Comparison of ENCODE assay signal across 9 mouse cellular contexts in the genomic region with DNA sequence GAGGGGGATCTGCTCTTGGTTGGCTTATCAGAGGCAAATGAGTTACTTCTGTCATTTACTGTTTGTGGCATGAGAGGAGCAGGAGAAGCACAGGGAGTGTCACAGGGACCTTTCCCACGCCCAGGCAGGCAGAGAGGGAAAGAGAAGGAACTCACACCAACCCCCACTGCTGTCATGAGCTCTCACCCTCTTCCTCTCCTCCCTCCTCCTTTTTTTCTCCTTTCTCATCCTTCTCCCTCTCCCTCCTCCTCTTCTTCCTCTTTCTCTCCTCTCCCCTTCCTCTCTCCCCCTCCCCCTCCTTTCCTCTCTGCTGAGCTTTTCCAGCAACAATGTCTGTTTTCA. TPM values are rescaled to one million over a fixed set of nuclear protein-coding genes. Genes with fewer than 3 reads are reported as not detected.
DNase-seq lines count a peak whose midpoint lies in the region; ATAC-seq and TF ChIP-seq lines count a peak whose summit lies in the region.
"Had no signal": no experiment of that assay in that cellular context is flagged by ENCODE, and none has a peak within 500 bp of the region (broad histone marks: within the 10 kb centered on the region; RNA-seq: fewer than 3 reads in every experiment).

No protein-coding gene starts in this region.

- ATAC-seq in hindbrain, embryonic 12.5 days (ENCODE audit: low FRiP score): no peak
- no peak for ATAC-seq in hindbrain, embryonic 13.5 days (ENCODE audit: low FRiP score)
- ATAC-seq in limb, embryonic 14.5 days (ENCODE audit: low FRiP score, low read depth): no peak
- ATAC-seq in stomach, embryonic 16.5 days (ENCODE audit: insufficient read depth, low FRiP score): no peak

- intact Hi-C loops in left cerebral cortex, postnatal 25 days (cut with DNase I): no loop called here

- peaks cover 14% of the 10 kb centered on the region for H3K4me1 ChIP-seq in hindbrain, embryonic 12.5 days
- peaks cover 12% of the 10 kb centered on the region for H3K4me1 ChIP-seq in hindbrain, embryonic 13.5 days (replicated peaks)
- H3K4me1 ChIP-seq in limb, embryonic 14.5 days (ENCODE audit: control insufficient read depth, insufficient read depth, low read length): peaks cover 10% of the 10 kb centered on the region
- peaks cover 12% of the 10 kb centered on the region; the same call in 1 of the 2 replicates for H3K4me1 ChIP-seq in stomach, embryonic 16.5 days (ENCODE audit: control insufficient read depth, insufficient read depth, low read length)

- H3K9ac ChIP-seq in hindbrain, embryonic 12.5 days: 0 out of 2 replicates have a peak overlapping the region, but pooled peaks have one; percentile 27
- no peak overlapping the region for H3K9ac ChIP-seq in hindbrain, embryonic 13.5 days
- H3K9ac ChIP-seq in limb, embryonic 14.5 days (ENCODE audit: low read depth, low read length, severe bottlenecking): no peak overlapping the region
- H3K9ac ChIP-seq in stomach, embryonic 16.5 days (ENCODE audit: low read length): no peak overlapping the region

- no peaks in the 10 kb centered on the region for H3K9me3 ChIP-seq in hindbrain, embryonic 12.5 days (replicated peaks)
- H3K9me3 ChIP-seq in hindbrain, embryonic 13.5 days: no peaks in the 10 kb centered on the region
- H3K9me3 ChIP-seq in limb, embryonic 14.5 days (ENCODE audit: control insufficient read depth, low read length): no peaks in the 10 kb centered on the region
- no peaks in the 10 kb centered on the region for H3K9me3 ChIP-seq in stomach, embryonic 16.5 days (replicated peaks; ENCODE audit: control insufficient read depth, low read length)

- H3K27me3 ChIP-seq in hindbrain, embryonic 12.5 days: no peaks in the 10 kb centered on the region
- H3K27me3 ChIP-seq in hindbrain, embryonic 13.5 days: no peaks in the 10 kb centered on the region
- H3K27me3 ChIP-seq in limb, embryonic 14.5 days (ENCODE audit: control insufficient read depth, insufficient read depth, low read length): no peaks in the 10 kb centered on the region
- H3K27me3 ChIP-seq in stomach, embryonic 16.5 days (ENCODE audit: control insufficient read depth, insufficient read depth, low read length): no peaks in the 10 kb centered on the region

- WGBS in hindbrain, embryonic 12.5 days: no CpG with 5 or more reads among the region's 1 CpGs
- WGBS in hindbrain, embryonic 13.5 days: 29% methylated on average over 1 of the region's 1 CpGs
- WGBS in limb, embryonic 14.5 days: 40% methylated on average over 1 of the region's 1 CpGs
- WGBS in stomach, embryonic 16.5 days: 33% methylated on average over 1 of the region's 1 CpGs

- H3K36me3 ChIP-seq in hindbrain, embryonic 12.5 days: no peaks in the 10 kb centered on the region
- no peaks in the 10 kb centered on the region for H3K36me3 ChIP-seq in hindbrain, embryonic 13.5 days
- no peaks in the 10 kb centered on the region for H3K36me3 ChIP-seq in limb, embryonic 14.5 days (ENCODE audit: control insufficient read depth, insufficient read depth, low read length)
- no peaks in the 10 kb centered on the region for H3K36me3 ChIP-seq in stomach, embryonic 16.5 days (ENCODE audit: control insufficient read depth, insufficient read depth, low read length)

- no peak overlapping the region for H3K4me3 ChIP-seq in hindbrain, embryonic 12.5 days
- no peak overlapping the region for H3K4me3 ChIP-seq in hindbrain, embryonic 13.5 days
- no peak overlapping the region for H3K4me3 ChIP-seq in limb, embryonic 14.5 days (replicated peaks; ENCODE audit: low read length)
- H3K4me3 ChIP-seq in stomach, embryonic 16.5 days (replicated peaks; ENCODE audit: low read length): no peak overlapping the region

- no peak overlapping the region for H3K27ac ChIP-seq in hindbrain, embryonic 12.5 days
- no peak overlapping the region for H3K27ac ChIP-seq in hindbrain, embryonic 13.5 days
- peak overlapping the region; percentile 52 for H3K27ac ChIP-seq in limb, embryonic 14.5 days (replicated peaks; ENCODE audit: low read depth, low read length)
- H3K27ac ChIP-seq in stomach, embryonic 16.5 days (ENCODE audit: low read length): peak overlapping the region; percentile 14; the same call in 1 of the 2 replicates

- no peak for TF ChIP-seq POLR2A in limb, embryonic 14.5 days (IDR thresholded peaks at IDR 0.05; ENCODE audit: borderline replicate concordance, extremely low read depth, insufficient read depth, insufficient read length)

- H3K4me2 ChIP-seq in hindbrain, embryonic 12.5 days (replicated peaks): no peak overlapping the region
- H3K4me2 ChIP-seq in hindbrain, embryonic 13.5 days: no peak overlapping the region
- H3K4me2 ChIP-seq in limb, embryonic 14.5 days (replicated peaks; ENCODE audit: low read depth, low read length, severe bottlenecking): peak overlapping the region; percentile 15; the same call in 1 of the 2 replicates
- H3K4me2 ChIP-seq in stomach, embryonic 16.5 days (ENCODE audit: low read depth, low read length): no peak overlapping the region

- peak; percentile 21 for DNase-seq in retina, postnatal 1 day
- no peak for DNase-seq in retina, embryonic 14.5 days (ENCODE audit: low spot score)
- DNase-seq in limb, embryonic 14.5 days (ENCODE audit: low spot score): no peak
- DNase-seq in left cerebral cortex, postnatal 25 days (ENCODE audit: low spot score in 2 of 2): no peak
- DNase-seq in gastrocnemius, postnatal 25 days: no peak
- DNase-seq: cerebellum, postnatal 36 days had no signal

RNA-seq across cellular contexts. Expression of gene Otulinl, which starts 21.6 kb away (rescaled TPM):
- polyA plus RNA-seq in hindbrain, embryonic 12.5 days (2016; fragmentation: Nextera tagmentation; extraction: Ambion mirVana): 10.0 and 13.7 TPM in 2 replicates
- 10.3 and 14.3 TPM in 2 replicates for polyA plus RNA-seq in hindbrain, embryonic 13.5 days (2015; fragmentation: Nextera tagmentation; extraction: Ambion mirVana)
- polyA plus RNA-seq in limb, embryonic 14.5 days (2012; rRNA removed): 9.0 and 9.6 TPM in 2 replicates
- polyA plus RNA-seq in limb, embryonic 14.5 days (2014; fragmentation: Nextera tagmentation; extraction: Ambion mirVana): 20.6 and 24.4 TPM in 2 replicates
- 19.3 and 20.2 TPM in 2 replicates for polyA plus RNA-seq in stomach, embryonic 16.5 days (2015; fragmentation: Nextera tagmentation; extraction: Ambion mirVana)
- 10 to 100 TPM; 32.3 to 38.7 TPM for total RNA-seq in left cerebral cortex, postnatal 25 days (2021)
- total RNA-seq in gastrocnemius, postnatal 25 days (2021): 1 to 10 TPM in 1 of 2 experiments, under 1 TPM in 1; 0.35 to 1.3 TPM

Comparison
In these comparisons a context has a peak if more than half of its experiments do, and no peak if none do; other contexts are left out.
1. H3K27ac ChIP-seq: peak in limb, embryonic 14.5 days (single experiment) and stomach, embryonic 16.5 days (single experiment); none in hindbrain, embryonic 12.5 days (single experiment) and hindbrain, embryonic 13.5 days (single experiment).